Mouse (Mus musculus) olfactory bulb, adult 2 months (tissue): ENCODE data around the gene Prrx2.

Source experiments
- CTCF ChIP-seq: fragments of 200-500 bp; IDR thresholded peaks from 2 replicates; pipeline ENCODE4 v1.5.1; 2012; ENCODE audit warnings: low read depth, mild to moderate bottlenecking, low read length, moderate library complexity; ENCODE audit not compliant: insufficient read depth
- POLR2A ChIP-seq: fragments of 200-500 bp; IDR thresholded peaks from 2 replicates; pipeline ENCODE4 v1.6.1; 2012; ENCODE audit warnings: mild to moderate bottlenecking, low read depth, low read length, moderate library complexity; ENCODE audit not compliant: insufficient read depth

DNA sequence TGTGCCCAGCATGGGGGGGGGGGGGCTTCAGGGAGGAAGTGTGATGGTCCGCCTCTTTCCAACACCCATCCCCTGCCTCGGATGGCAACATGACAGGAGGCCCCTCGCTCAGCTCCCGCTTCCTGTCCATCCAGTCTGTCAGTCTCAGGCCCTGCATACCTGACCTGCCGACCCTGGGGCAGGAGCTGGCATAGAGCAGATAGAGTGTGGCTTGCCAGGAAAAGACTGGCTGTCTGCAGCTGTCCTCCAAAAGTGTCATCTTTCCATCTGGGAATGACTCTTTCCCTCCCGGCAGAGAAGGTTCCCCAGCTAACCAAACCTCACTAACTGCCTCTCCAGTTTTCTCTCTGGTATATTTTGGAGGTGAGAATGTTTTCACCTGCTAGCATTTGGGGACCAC lies 15.8 kb downstream of the Prrx2 start:
- TF ChIP-seq CTCF (no peak), POLR2A (no peak)
